Mouse (Mus musculus): ENCODE results near the gene Syce2.

GRCm38 (mm10) chr8:84901071-84901470 lies 29.2 kb downstream of the Syce2 start:
- peak; percentile 90 for TF ChIP-seq GATA1 (IDR thresholded peaks at IDR 0.05; ENCODE audit: low read length)
- TF ChIP-seq TAL1 (IDR thresholded peaks at IDR 0.05; ENCODE audit: low read length): peak; percentile 91

All from erythroblast, embryonic 14.5 days (primary cell).